Mouse (Mus musculus) forebrain, embryonic 12.5 days (tissue): ENCODE results near the gene Tle3. TPM values are rescaled to one million over a fixed set of nuclear protein-coding genes. Genes with fewer than 3 reads are reported as not detected.

ENCODE experiments used
- ATAC-seq: fragments of 200-750 bp; cut with Nextera tagmentation; 2 replicates; pipeline ENCODE4 v1.8.0; 2017; ENCODE audit warnings: moderate TSS enrichment; ENCODE audit not compliant: low FRiP score
- H3K27ac ChIP-seq: fragments of 300-500 bp; sonication (generic); 2 replicates; pipeline ENCODE4 v1.5.1; 2016; ENCODE audit warnings: mild to moderate bottlenecking
- H3K27me3 ChIP-seq: fragments of 300-500 bp; sonication (generic); 2 replicates; pipeline ENCODE4 v1.6.1; 2016; ENCODE audit warnings: mild to moderate bottlenecking
- H3K36me3 ChIP-seq: fragments of 300-500 bp; sonication (generic); replicated peaks from 2 replicates; pipeline ENCODE4 v1.6.1; 2016; ENCODE audit warnings: mild to moderate bottlenecking
- H3K4me1 ChIP-seq: fragments of 300-500 bp; sonication (generic); 2 replicates; pipeline ENCODE4 v1.6.1; 2016
- H3K4me2 ChIP-seq: fragments of 300-500 bp; sonication (generic); 2 replicates; pipeline ENCODE4 v1.6.1; 2016; ENCODE audit warnings: mild to moderate bottlenecking, moderate library complexity
- H3K4me3 ChIP-seq: fragments of 300-500 bp; sonication (generic); replicated peaks from 2 replicates; pipeline ENCODE4 v1.5.1; 2016; ENCODE audit warnings: mild to moderate bottlenecking
- H3K9ac ChIP-seq: fragments of 300-500 bp; sonication (generic); 2 replicates; pipeline ENCODE4 v1.6.1; 2016; ENCODE audit warnings: mild to moderate bottlenecking
- H3K9me3 ChIP-seq: fragments of 300-500 bp; sonication (generic); 2 replicates; pipeline ENCODE4 v1.6.1; 2016
- WGBS: fragments of 180-500 bp; shearing (Covaris S2); methylation state at CpG from one replicate; pipeline ENCODE4 v1.1.7; 2016; 5-methylcytosine and 5-hydroxymethylcytosine counted together
- polyA plus RNA-seq: library from polyadenylated mRNA; unstranded; fragments of >200 nt; fragmentation: Nextera tagmentation; extraction: Ambion mirVana; gene quantifications from 2 replicates; pipeline ENCODE4 v1.2.1, GENCODE M21; 2016

The Tle3 gene
- polyA plus RNA-seq, 1 experiment from 2014 or later: 56.2 TPM

GRCm38 (mm10) chr9:61404615-61404980, 32.4 kb downstream of the Tle3 start:
- Histone ChIP-seq H3K4me1 (peaks cover 72% of the 10 kb centered on the region), H3K36me3 (peaks cover 72% of the 10 kb centered on the region), H3K9ac (peak overlapping the region; percentile 21; the same call in 1 of the 2 replicates), H3K27ac (peak overlapping the region; percentile 84), H3K4me2 (peak overlapping the region; percentile 40), H3K4me3 (no peak overlapping the region; the same call in 1 of the 2 replicates), H3K27me3 (peaks cover 20% of the 10 kb centered on the region), H3K9me3 (no peaks in the 10 kb centered on the region)
- peak; percentile 39 for ATAC-seq
- WGBS: 19% methylated on average over 3 of the region's 3 CpGs

GRCm38 (mm10) chr9:61404998-61405621, 32.9 kb downstream of the Tle3 start:
- peaks cover 69% of the 10 kb centered on the region for H3K4me1 ChIP-seq
- H3K9ac ChIP-seq: peak overlapping the region; percentile 21; the same call in 1 of the 2 replicates
- peaks cover 72% of the 10 kb centered on the region for H3K36me3 ChIP-seq
- H3K4me3 ChIP-seq: no peak overlapping the region; the same call in 1 of the 2 replicates
- 2% methylated on average over 19 of the region's 19 CpGs for WGBS
- peak; percentile 90 for ATAC-seq
- H3K4me2 ChIP-seq: peak overlapping the region; percentile 40
- H3K27me3 ChIP-seq: peaks cover 16% of the 10 kb centered on the region
- no peaks in the 10 kb centered on the region for H3K9me3 ChIP-seq
- H3K27ac ChIP-seq: peak overlapping the region; percentile 84

GRCm38 (mm10) chr9:61406343-61406742, 34.2 kb downstream of the Tle3 start:
- H3K36me3 ChIP-seq: peaks cover 72% of the 10 kb centered on the region
- 44% methylated on average over 1 of the region's 1 CpGs for WGBS
- H3K27ac ChIP-seq: peak overlapping the region; percentile 84; the same call in 1 of the 2 replicates
- no peak overlapping the region for H3K4me2 ChIP-seq
- 0 out of 2 replicates have a peak, but pooled peaks cover 9% of the 10 kb centered on the region for H3K27me3 ChIP-seq
- no peaks in the 10 kb centered on the region for H3K9me3 ChIP-seq
- no peak overlapping the region for H3K4me3 ChIP-seq
- peaks cover 56% of the 10 kb centered on the region for H3K4me1 ChIP-seq
- no peak for ATAC-seq
- H3K9ac ChIP-seq: no peak overlapping the region

DNA sequence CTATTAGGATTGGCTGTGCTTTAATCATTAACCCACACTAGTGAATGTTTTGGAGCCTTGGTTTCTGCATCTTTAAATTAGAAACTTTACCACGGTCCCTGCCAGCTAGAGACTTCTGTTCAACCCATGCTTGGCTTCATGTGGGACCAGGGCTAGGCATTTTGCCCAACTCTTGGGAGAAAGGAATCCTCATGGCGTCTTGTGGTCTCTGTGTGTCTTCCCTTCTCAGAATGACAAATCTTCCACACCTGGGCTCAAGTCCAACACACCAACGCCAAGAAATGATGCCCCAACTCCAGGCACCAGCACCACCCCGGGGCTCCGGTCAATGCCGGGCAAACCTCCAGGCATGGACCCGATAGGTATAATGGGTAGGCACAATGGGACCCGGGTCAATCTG, 36.9 kb downstream of the Tle3 start:
- no peak overlapping the region for H3K4me2 ChIP-seq
- H3K9ac ChIP-seq: no peak overlapping the region
- no peak for ATAC-seq
- no peaks in the 10 kb centered on the region for H3K9me3 ChIP-seq
- peaks cover 29% of the 10 kb centered on the region for H3K4me1 ChIP-seq
- H3K36me3 ChIP-seq: peaks cover 83% of the 10 kb centered on the region
- H3K27me3 ChIP-seq: 0 out of 2 replicates have a peak, but pooled peaks cover 9% of the 10 kb centered on the region
- no peak overlapping the region for H3K27ac ChIP-seq
- no peak overlapping the region for H3K4me3 ChIP-seq
- WGBS: 94% methylated on average over 8 of the region's 8 CpGs

- no peak for ATAC-seq
Observed at GRCm38 (mm10) chr9:61413665-61414456, 41.7 kb downstream of the Tle3 start.

DNA sequence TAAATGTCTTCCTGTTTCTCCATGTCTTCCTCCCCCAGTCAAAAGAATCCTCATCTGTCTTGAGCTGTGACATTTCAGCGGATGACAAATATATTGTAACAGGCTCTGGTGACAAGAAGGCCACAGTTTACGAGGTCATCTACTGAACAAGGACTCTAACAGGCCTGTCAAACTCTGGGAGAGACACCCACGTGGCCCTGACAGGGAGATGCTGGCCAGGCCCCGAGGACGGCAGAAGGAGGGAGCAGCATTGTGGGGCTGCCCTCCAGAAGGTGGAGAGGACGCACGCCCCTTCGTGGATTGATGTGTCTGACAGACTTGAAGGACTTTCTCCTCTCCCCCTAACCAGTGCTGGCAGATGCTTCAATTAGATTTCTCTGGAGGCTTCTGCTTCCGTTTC, 44.4 kb downstream of the Tle3 start:
- WGBS: 81% methylated on average over 9 of the region's 9 CpGs
- Histone ChIP-seq H3K4me1 (no peaks in the 10 kb centered on the region), H3K9ac (no peak overlapping the region), H3K4me2 (no peak overlapping the region), H3K27ac (no peak overlapping the region), H3K4me3 (no peak overlapping the region), H3K9me3 (no peaks in the 10 kb centered on the region), H3K36me3 (peaks cover 79% of the 10 kb centered on the region), H3K27me3 (no peaks in the 10 kb centered on the region)
- ATAC-seq: no peak

More at GRCm38 (mm10) chr9:61413665-61414456, 41.7 kb downstream of the Tle3 start:
- Histone ChIP-seq H3K27ac (no peak overlapping the region), H3K4me3 (no peak overlapping the region), H3K9me3 (no peaks in the 10 kb centered on the region), H3K9ac (no peak overlapping the region), H3K36me3 (peaks cover 100% of the 10 kb centered on the region), H3K27me3 (no peaks in the 10 kb centered on the region), H3K4me1 (no peaks in the 10 kb centered on the region), H3K4me2 (no peak overlapping the region)
- 88% methylated on average over 14 of the region's 14 CpGs for WGBS

- H3K27ac ChIP-seq: no peak overlapping the region
- 84% methylated on average over 3 of the region's 3 CpGs for WGBS
- no peaks in the 10 kb centered on the region for H3K9me3 ChIP-seq
- H3K4me3 ChIP-seq: no peak overlapping the region
- H3K36me3 ChIP-seq: peaks cover 28% of the 10 kb centered on the region
- H3K4me2 ChIP-seq: no peak overlapping the region
- H3K4me1 ChIP-seq: no peaks in the 10 kb centered on the region
- ATAC-seq: no peak
- peaks cover 3% of the 10 kb centered on the region; the same call in 1 of the 2 replicates for H3K27me3 ChIP-seq
- no peak overlapping the region for H3K9ac ChIP-seq
Observed at GRCm38 (mm10) chr9:61421626-61422025, 49.5 kb downstream of the Tle3 start.

DNA sequence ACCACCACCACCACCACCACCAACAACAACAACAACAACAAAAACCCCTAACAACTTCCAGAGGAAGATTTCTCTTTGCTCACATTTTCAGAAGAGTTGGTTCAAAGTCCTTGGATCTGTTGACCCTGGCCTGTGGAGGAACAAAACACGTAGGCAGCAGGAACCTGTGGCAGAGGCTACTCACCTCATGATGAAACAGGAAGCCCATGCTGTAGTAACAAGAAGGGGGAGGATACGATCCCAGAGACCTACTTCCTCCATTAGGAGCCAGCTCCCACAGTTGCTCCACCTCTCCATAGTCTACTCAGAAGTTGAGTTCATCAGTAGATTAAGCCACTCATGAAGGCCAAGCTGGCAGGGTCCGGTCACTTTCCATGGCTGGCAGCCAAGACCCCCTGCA, 52.1 kb downstream of the Tle3 start:
- Histone ChIP-seq H3K27ac (no peak overlapping the region), H3K4me3 (no peak overlapping the region), H3K4me2 (no peak overlapping the region), H3K4me1 (no peaks in the 10 kb centered on the region), H3K36me3 (peaks cover 2% of the 10 kb centered on the region), H3K9me3 (no peaks in the 10 kb centered on the region), H3K27me3 (peaks cover 9% of the 10 kb centered on the region; the same call in 1 of the 2 replicates), H3K9ac (no peak overlapping the region)
- ATAC-seq: no peak
- WGBS: 94% methylated on average over 3 of the region's 3 CpGs

- Histone ChIP-seq H3K9ac (no peak overlapping the region), H3K36me3 (no peaks in the 10 kb centered on the region), H3K4me2 (no peak overlapping the region), H3K9me3 (no peaks in the 10 kb centered on the region), H3K27me3 (peaks cover 19% of the 10 kb centered on the region; the same call in 1 of the 2 replicates), H3K4me3 (no peak overlapping the region), H3K27ac (no peak overlapping the region), H3K4me1 (no peaks in the 10 kb centered on the region)
- 81% methylated on average over 7 of the region's 7 CpGs for WGBS
- no peak for ATAC-seq
Observed at GRCm38 (mm10) chr9:61426493-61426892, 54.3 kb downstream of the Tle3 start.

GRCm38 (mm10) chr9:61427051-61427450, 54.9 kb downstream of the Tle3 start:
- H3K9ac ChIP-seq: no peak overlapping the region
- H3K9me3 ChIP-seq: no peaks in the 10 kb centered on the region
- no peak overlapping the region for H3K4me3 ChIP-seq
- no peak overlapping the region for H3K27ac ChIP-seq
- H3K36me3 ChIP-seq: no peaks in the 10 kb centered on the region
- no peaks in the 10 kb centered on the region for H3K4me1 ChIP-seq
- ATAC-seq: no peak
- H3K27me3 ChIP-seq: peaks cover 22% of the 10 kb centered on the region; the same call in 1 of the 2 replicates
- no peak overlapping the region for H3K4me2 ChIP-seq
- 90% methylated on average over 6 of the region's 6 CpGs for WGBS

DNA sequence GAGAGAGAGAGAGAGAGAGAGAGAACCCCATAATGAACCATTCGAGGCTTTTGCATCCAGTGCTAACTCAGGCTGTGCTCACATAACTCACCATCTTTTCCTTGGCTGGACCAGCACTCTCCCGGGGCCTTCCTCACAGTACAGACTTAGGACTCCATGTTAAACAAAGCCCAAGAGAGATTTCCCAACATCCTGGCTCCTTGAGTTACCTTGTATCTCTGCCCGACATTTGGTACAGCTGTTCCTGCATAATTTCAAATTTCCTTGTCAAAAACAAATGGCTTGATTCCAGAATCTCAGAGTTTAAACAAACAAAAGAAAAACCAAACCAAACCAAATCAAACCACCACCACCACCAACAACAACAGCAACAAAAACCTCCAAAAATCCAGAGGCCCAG, 55.7 kb downstream of the Tle3 start:
- no peak overlapping the region for H3K9ac ChIP-seq
- H3K27me3 ChIP-seq: peaks cover 27% of the 10 kb centered on the region; the same call in 1 of the 2 replicates
- no peaks in the 10 kb centered on the region for H3K36me3 ChIP-seq
- no peak overlapping the region for H3K4me2 ChIP-seq
- H3K27ac ChIP-seq: no peak overlapping the region
- H3K9me3 ChIP-seq: no peaks in the 10 kb centered on the region
- no peak overlapping the region for H3K4me3 ChIP-seq
- 84% methylated on average over 3 of the region's 3 CpGs for WGBS
- ATAC-seq: no peak
- no peaks in the 10 kb centered on the region for H3K4me1 ChIP-seq

GRCm38 (mm10) chr9:61431830-61432229, 59.7 kb downstream of the Tle3 start:
- ATAC-seq: no peak

More at GRCm38 (mm10) chr9:61431830-61432229, 59.7 kb downstream of the Tle3 start:
- peaks cover 20% of the 10 kb centered on the region for H3K4me1 ChIP-seq
- no peak overlapping the region for H3K4me2 ChIP-seq
- no peak overlapping the region for H3K9ac ChIP-seq
- no peaks in the 10 kb centered on the region for H3K36me3 ChIP-seq
- no peak overlapping the region for H3K4me3 ChIP-seq
- peaks cover 33% of the 10 kb centered on the region; the same call in 1 of the 2 replicates for H3K27me3 ChIP-seq
- no peak overlapping the region for H3K27ac ChIP-seq
- WGBS: 94% methylated on average over 4 of the region's 4 CpGs
- no peaks in the 10 kb centered on the region for H3K9me3 ChIP-seq
